Mouse (Mus musculus) C2C12 (cell line): ENCODE data around the gene Ccdc158.

ENCODE experiments used
- CTCF ChIP-seq: IDR thresholded peaks from one replicate; pipeline ENCODE4 v1.5.1; 2011; ENCODE audit not compliant: control insufficient read depth, insufficient read depth, insufficient read length
- MAX ChIP-seq: IDR thresholded peaks from one replicate; pipeline ENCODE4 v1.6.1; 2011; ENCODE audit warnings: mild to moderate bottlenecking, control low read depth
- MYOD1 ChIP-seq: IDR thresholded peaks from one replicate; pipeline ENCODE4 v1.6.1; 2011; ENCODE audit warnings: low read depth; ENCODE audit not compliant: control insufficient read depth, insufficient read length

- no peak for TF ChIP-seq CTCF
- TF ChIP-seq MYOD1 = no peak
- TF ChIP-seq MAX = no peak
These were observed 67.4 kb downstream of the Ccdc158 start for GRCm38 (mm10) chr5:92607492-92608229.
